Mouse (Mus musculus): ENCODE results near the gene Vps26b. TPM values are rescaled to one million over a fixed set of nuclear protein-coding genes. Genes with fewer than 3 reads are reported as not detected.

Gene Vps26b
- total and polyA plus RNA-seq, 2 experiments from 2014 or later, result 12.6 to 34.4 TPM

GRCm38 (mm10) chr9:27005231-27005630, 24.6 kb downstream of the Vps26b start:
- Histone ChIP-seq H3K4me3 (ENCODE audit: low read depth, low read length) (no peak overlapping the region), H3K9ac (replicated peaks; ENCODE audit: low read depth, low read length) (no peak overlapping the region), H3K4me2 (ENCODE audit: low read depth, low read length) (no peak overlapping the region), H3K4me1 (ENCODE audit: control insufficient read depth, insufficient read depth) (peaks cover 10% of the 10 kb centered on the region; the same call in 1 of the 2 replicates), H3K27me3 (ENCODE audit: control insufficient read depth, insufficient read depth, low read length) (no peaks in the 10 kb centered on the region), H3K36me3 (replicated peaks; ENCODE audit: control insufficient read depth, insufficient read depth, low read length) (peaks cover 71% of the 10 kb centered on the region), H3K27ac (ENCODE audit: low read depth) (no peak overlapping the region), H3K9me3 (replicated peaks; ENCODE audit: control insufficient read depth, low read length) (no peaks in the 10 kb centered on the region)
- 92% methylated on average over 3 of the region's 3 CpGs for WGBS
- no peak for ATAC-seq (ENCODE audit: insufficient read depth, low read depth)
- TF ChIP-seq EP300 (IDR thresholded peaks at IDR 0.05; ENCODE audit: low read depth) (no peak), CTCF (IDR thresholded peaks at IDR 0.05; ENCODE audit: low read depth) (no peak)
- no peak for DNase-seq (ENCODE audit: low spot score)

DNA sequence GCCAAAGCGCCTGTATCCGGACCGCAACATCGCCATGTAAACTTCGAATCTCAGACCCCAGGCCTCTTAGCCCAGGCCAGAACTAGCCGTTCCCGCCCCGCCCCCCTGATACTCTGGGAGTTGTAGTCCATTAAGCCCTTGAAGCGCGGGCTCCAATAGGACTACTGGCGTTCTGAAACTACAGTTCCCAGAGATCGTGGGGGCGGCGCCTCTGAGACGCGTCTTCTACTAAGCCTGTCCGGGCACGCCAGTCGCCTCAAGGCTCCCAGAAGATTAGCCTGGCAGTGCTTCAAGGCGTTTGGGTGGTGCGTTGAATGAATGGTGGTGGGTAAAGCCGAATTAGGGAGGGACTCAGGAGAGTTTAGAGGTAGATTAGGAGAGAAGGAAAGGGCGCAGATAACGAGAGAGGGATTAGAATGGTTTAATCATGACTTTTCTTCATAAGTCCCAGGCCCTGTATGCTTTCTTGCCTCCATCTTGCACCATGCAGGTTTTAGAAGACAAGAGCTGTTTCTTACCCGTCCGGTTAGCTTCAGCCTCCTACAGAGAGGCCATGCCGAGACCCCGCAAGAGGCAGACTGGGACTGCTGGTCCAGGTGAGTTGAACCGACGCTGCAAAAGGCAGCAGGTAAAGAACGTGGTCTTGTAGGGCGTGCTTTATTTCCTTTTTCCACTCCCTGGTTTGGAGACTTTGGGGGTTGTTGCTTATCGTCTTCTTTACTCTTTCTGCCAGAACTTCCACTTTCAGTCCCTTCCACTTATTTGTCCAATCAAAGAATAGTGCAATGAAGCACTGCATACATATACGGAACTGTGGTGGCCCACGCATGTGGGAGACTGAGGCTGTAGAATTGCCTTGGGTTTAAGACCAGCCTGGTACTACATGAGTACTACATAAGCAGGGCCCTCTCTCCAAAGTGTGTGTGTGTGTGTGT, 30.1 kb downstream of the Vps26b start, which contains the start of the genes Acad8 and Thyn1:
Gene Acad8 (minus strand): TSS at position 106 of the 935 bp plus-strand sequence.
Gene Thyn1 (plus strand): TSS at position 250 of the 935 bp plus-strand sequence.
- Histone ChIP-seq H3K36me3 (replicated peaks; ENCODE audit: control insufficient read depth, insufficient read depth, low read length) (peaks cover 17% of the 10 kb centered on the region), H3K9me3 (replicated peaks; ENCODE audit: control insufficient read depth, low read length) (no peaks in the 10 kb centered on the region), H3K4me3 (ENCODE audit: low read depth, low read length) (peak within 1 kb of the TSS; percentile 89), H3K9ac (replicated peaks; ENCODE audit: low read depth, low read length) (peak within 1 kb of the TSS; percentile 86), H3K27me3 (ENCODE audit: control insufficient read depth, insufficient read depth, low read length) (no peaks in the 10 kb centered on the region), H3K4me1 (ENCODE audit: control insufficient read depth, insufficient read depth) (peaks cover 18% of the 10 kb centered on the region), H3K4me2 (ENCODE audit: low read depth, low read length) (peak within 1 kb of the TSS; percentile 92), H3K27ac (ENCODE audit: low read depth) (peak within 1 kb of the TSS; percentile 71)
- ATAC-seq (ENCODE audit: insufficient read depth, low read depth) (peak; percentile 100), DNase-seq (ENCODE audit: low spot score) (peak; percentile 96)
- no peak for TF ChIP-seq EP300 (IDR thresholded peaks at IDR 0.05; ENCODE audit: low read depth)
- no peak for TF ChIP-seq CTCF (IDR thresholded peaks at IDR 0.05; ENCODE audit: low read depth)
- WGBS, result 1% methylated on average over 35 of the region's 35 CpGs

- WGBS, result 1% methylated on average over 29 of the region's 29 CpGs
- peak; percentile 31 for ATAC-seq (ENCODE audit: insufficient read depth, low read depth)
Measured at GRCm38 (mm10) chr9:26998669-26999460, 31.0 kb downstream of the Vps26b start.

GRCm38 (mm10) chr9:26997501-26997900, 32.4 kb downstream of the Vps26b start:
- Histone ChIP-seq H3K4me3 (ENCODE audit: low read depth, low read length) (no peak overlapping the region), H3K4me1 (ENCODE audit: control insufficient read depth, insufficient read depth) (peaks cover 18% of the 10 kb centered on the region), H3K4me2 (ENCODE audit: low read depth, low read length) (no peak overlapping the region), H3K27ac (ENCODE audit: low read depth) (no peak overlapping the region), H3K27me3 (ENCODE audit: control insufficient read depth, insufficient read depth, low read length) (no peaks in the 10 kb centered on the region), H3K9me3 (replicated peaks; ENCODE audit: control insufficient read depth, low read length) (no peaks in the 10 kb centered on the region), H3K9ac (replicated peaks; ENCODE audit: low read depth, low read length) (no peak overlapping the region), H3K36me3 (replicated peaks; ENCODE audit: control insufficient read depth, insufficient read depth, low read length) (no peaks in the 10 kb centered on the region)
- 91% methylated on average over 2 of the region's 2 CpGs for WGBS
- ATAC-seq (ENCODE audit: insufficient read depth, low read depth) (no peak), DNase-seq (ENCODE audit: low spot score) (no peak)
- TF ChIP-seq EP300 (IDR thresholded peaks at IDR 0.05; ENCODE audit: low read depth) (no peak), CTCF (IDR thresholded peaks at IDR 0.05; ENCODE audit: low read depth) (no peak)

More at GRCm38 (mm10) chr9:26998669-26999460, 31.0 kb downstream of the Vps26b start:
- Histone ChIP-seq H3K4me1 (ENCODE audit: control insufficient read depth, insufficient read depth) (peaks cover 18% of the 10 kb centered on the region), H3K27me3 (ENCODE audit: control insufficient read depth, insufficient read depth, low read length) (no peaks in the 10 kb centered on the region), H3K4me2 (ENCODE audit: low read depth, low read length) (peak overlapping the region; percentile 92), H3K9me3 (replicated peaks; ENCODE audit: control insufficient read depth, low read length) (no peaks in the 10 kb centered on the region), H3K36me3 (replicated peaks; ENCODE audit: control insufficient read depth, insufficient read depth, low read length) (peaks cover 8% of the 10 kb centered on the region), H3K4me3 (ENCODE audit: low read depth, low read length) (peak overlapping the region; percentile 89), H3K27ac (ENCODE audit: low read depth) (peak overlapping the region; percentile 71), H3K9ac (replicated peaks; ENCODE audit: low read depth, low read length) (peak overlapping the region; percentile 86)
- DNase-seq (ENCODE audit: low spot score), result peak; percentile 30
- no peak for TF ChIP-seq CTCF (IDR thresholded peaks at IDR 0.05; ENCODE audit: low read depth)
- no peak for TF ChIP-seq EP300 (IDR thresholded peaks at IDR 0.05; ENCODE audit: low read depth)

- ATAC-seq (ENCODE audit: insufficient read depth, low read depth) (no peak), DNase-seq (ENCODE audit: low spot score) (no peak)
- Histone ChIP-seq H3K9ac (replicated peaks; ENCODE audit: low read depth, low read length) (no peak overlapping the region), H3K27ac (ENCODE audit: low read depth) (no peak overlapping the region), H3K27me3 (ENCODE audit: control insufficient read depth, insufficient read depth, low read length) (no peaks in the 10 kb centered on the region), H3K4me2 (ENCODE audit: low read depth, low read length) (no peak overlapping the region), H3K4me3 (ENCODE audit: low read depth, low read length) (no peak overlapping the region), H3K4me1 (ENCODE audit: control insufficient read depth, insufficient read depth) (peaks cover 18% of the 10 kb centered on the region), H3K36me3 (replicated peaks; ENCODE audit: control insufficient read depth, insufficient read depth, low read length) (peaks cover 4% of the 10 kb centered on the region), H3K9me3 (replicated peaks; ENCODE audit: control insufficient read depth, low read length) (no peaks in the 10 kb centered on the region)
- no peak for TF ChIP-seq EP300 (IDR thresholded peaks at IDR 0.05; ENCODE audit: low read depth)
- TF ChIP-seq CTCF (IDR thresholded peaks at IDR 0.05; ENCODE audit: low read depth), result no peak
- 85% methylated on average over 3 of the region's 3 CpGs for WGBS
Measured at GRCm38 (mm10) chr9:26997062-26997461, 32.8 kb downstream of the Vps26b start.

Data from heart, postnatal 0 days (tissue).